Mouse (Mus musculus) neural tube, embryonic 14.5 days (tissue): Measurements from ENCODE around the gene Gm17655. TPM values are rescaled to one million over a fixed set of nuclear protein-coding genes. Genes with fewer than 3 reads are reported as not detected.
"Not testable (repeated sequence)": the region's sequence is repeated elsewhere in the genome, so short reads cannot be mapped to it uniquely, and the experiment has no call there.

Experiments
- ATAC-seq: fragments of 200-750 bp; cut with Nextera tagmentation; 2 replicates; pipeline ENCODE4 v1.8.0; 2017; ENCODE audit warnings: low read depth, mild to moderate bottlenecking, moderate TSS enrichment, moderate library complexity
- H3K27ac ChIP-seq: fragments of 300-500 bp; sonication (generic); 2 replicates; pipeline ENCODE4 v1.5.1; 2014; ENCODE audit warnings: low read depth, mild to moderate bottlenecking, control low read depth, low read length, moderate library complexity, mixed read lengths
- H3K27me3 ChIP-seq: fragments of 300-500 bp; sonication (generic); 2 replicates; pipeline ENCODE4 v1.6.1; 2014; ENCODE audit warnings: low read length; ENCODE audit not compliant: control insufficient read depth, insufficient read depth
- H3K36me3 ChIP-seq: fragments of 300-500 bp; sonication (generic); 2 replicates; pipeline ENCODE4 v1.6.1; 2014; ENCODE audit warnings: low read length, mixed read lengths; ENCODE audit not compliant: control insufficient read depth, insufficient read depth
- H3K4me1 ChIP-seq: fragments of 300-500 bp; sonication (generic); 2 replicates; pipeline ENCODE4 v1.6.1; 2014; ENCODE audit warnings: low read length; ENCODE audit not compliant: control insufficient read depth, insufficient read depth
- H3K4me2 ChIP-seq: fragments of 300-500 bp; sonication (generic); 2 replicates; pipeline ENCODE4 v1.6.1; 2014; ENCODE audit warnings: mild to moderate bottlenecking, low read depth, low read length, control low read depth
- H3K4me3 ChIP-seq: fragments of 300-500 bp; sonication (generic); 2 replicates; pipeline ENCODE4 v1.5.1; 2014; ENCODE audit warnings: low read depth, low read length, control low read depth, mixed read lengths
- H3K9ac ChIP-seq: fragments of 300-500 bp; sonication (generic); replicated peaks from 2 replicates; pipeline ENCODE4 v1.6.1; 2014; ENCODE audit warnings: low read depth, mild to moderate bottlenecking, control low read depth, low read length, mixed read lengths
- H3K9me3 ChIP-seq: fragments of 300-500 bp; sonication (generic); 2 replicates; pipeline ENCODE4 v1.6.1; 2016; ENCODE audit warnings: low read length; ENCODE audit not compliant: control insufficient read depth
- WGBS: fragments of 180-500 bp; shearing (Covaris S2); extraction: QIAGEN DNeasy Blood & Tissue Kit; methylation state at CpG from one replicate; pipeline ENCODE4 v1.1.7; 2014; 5-methylcytosine and 5-hydroxymethylcytosine counted together
- polyA plus RNA-seq: library from polyadenylated mRNA; unstranded; fragments of >200 nt; fragmentation: Nextera tagmentation; extraction: Ambion mirVana; gene quantifications from 2 replicates; pipeline ENCODE4 v1.2.1, GENCODE M21; 2014

Gene Gm17655
- polyA plus RNA-seq, 1 experiment from 2014 or later = 5.3 TPM

DNA sequence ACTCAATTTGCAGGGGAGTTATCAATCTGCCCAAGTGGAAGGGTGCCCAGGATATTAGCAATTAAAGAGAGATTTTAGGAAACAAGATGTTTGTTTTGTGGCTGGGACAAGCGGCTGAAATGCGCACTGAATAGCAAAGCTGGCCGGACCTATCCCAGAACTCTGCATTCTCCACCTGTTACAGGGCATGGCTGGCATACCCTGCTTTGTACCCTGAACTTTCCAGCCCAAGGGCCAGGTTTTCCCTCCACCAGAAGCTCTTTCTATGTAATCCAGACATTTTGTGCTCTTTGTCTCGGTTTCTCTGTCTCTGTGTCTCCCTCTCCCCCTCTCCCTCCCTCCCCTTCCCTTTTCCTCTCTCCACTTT, 22.5 kb upstream of the Gm17655 start:
- H3K9me3 ChIP-seq = no peaks in the 10 kb centered on the region
- H3K27ac ChIP-seq = peak overlapping the region; percentile 10; the same call in 1 of the 2 replicates
- H3K4me2 ChIP-seq = peak overlapping the region; percentile 68
- 3% methylated on average over 4 of the region's 4 CpGs for WGBS
- no peaks in the 10 kb centered on the region for H3K36me3 ChIP-seq
- peak overlapping the region; percentile 40 for H3K4me3 ChIP-seq
- peak; percentile 44 for ATAC-seq
- H3K27me3 ChIP-seq = no peaks in the 10 kb centered on the region
- no peaks in the 10 kb centered on the region for H3K4me1 ChIP-seq
- 0 out of 2 replicates have a peak overlapping the region, but pooled peaks have one; percentile 48 for H3K9ac ChIP-seq

DNA sequence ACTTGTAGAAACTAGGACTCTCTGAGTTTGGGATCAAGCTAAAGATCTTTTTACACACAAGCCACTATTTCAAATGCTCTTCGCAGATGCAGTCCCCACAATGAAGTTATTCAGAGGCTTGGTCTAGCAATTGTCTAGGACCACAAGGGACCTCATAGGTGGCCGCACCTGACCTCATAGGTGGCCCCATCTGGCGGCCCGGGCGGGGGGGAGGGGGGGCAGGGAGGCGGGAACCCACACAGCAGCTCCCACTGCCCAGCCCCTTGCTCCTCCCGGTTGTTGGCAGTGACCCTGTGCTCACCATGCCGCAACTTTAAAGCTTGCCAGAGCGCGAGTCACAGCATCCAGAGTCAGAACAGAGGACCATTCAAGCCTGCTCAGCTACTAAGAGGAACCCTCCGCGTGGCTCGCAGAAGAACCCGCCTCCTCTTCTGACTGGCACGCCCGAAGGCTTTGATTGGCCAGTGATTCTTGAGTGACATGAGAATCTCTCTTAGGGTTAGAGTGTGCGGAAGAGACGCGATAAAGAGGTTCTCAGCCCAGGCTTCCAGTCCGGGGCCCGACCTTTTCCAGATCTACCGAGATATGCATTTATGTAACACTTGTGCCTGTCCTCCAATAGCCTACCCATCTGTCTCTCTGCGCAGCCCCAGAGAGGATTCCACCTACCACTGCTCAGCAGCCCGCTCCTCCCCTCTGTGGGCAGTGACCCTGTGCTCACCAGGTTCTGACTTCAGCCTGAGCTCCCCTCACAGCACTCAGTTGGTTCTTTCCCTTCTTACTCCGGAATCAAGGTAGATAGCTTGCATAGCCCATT, 21.9 kb upstream of the Gm17655 start, which contains the start of gene Gm35315:
TSS of gene Gm35315 (minus strand) at position 391 of the 817 bp plus-strand sequence.
- H3K4me3 ChIP-seq = peak within 1 kb of the TSS; percentile 40
- peak within 1 kb of the TSS; percentile 68 for H3K4me2 ChIP-seq
- H3K4me1 ChIP-seq = no peaks in the 10 kb centered on the region
- H3K9ac ChIP-seq = peak within 1 kb of the TSS; percentile 48
- H3K27me3 ChIP-seq = no peaks in the 10 kb centered on the region
- peak within 1 kb of the TSS; percentile 10; the same call in 1 of the 2 replicates for H3K27ac ChIP-seq
- WGBS = under 1% methylated on average over 24 of the region's 25 CpGs
- no peaks in the 10 kb centered on the region for H3K36me3 ChIP-seq
- no peaks in the 10 kb centered on the region for H3K9me3 ChIP-seq
- peak; percentile 97 for ATAC-seq

DNA sequence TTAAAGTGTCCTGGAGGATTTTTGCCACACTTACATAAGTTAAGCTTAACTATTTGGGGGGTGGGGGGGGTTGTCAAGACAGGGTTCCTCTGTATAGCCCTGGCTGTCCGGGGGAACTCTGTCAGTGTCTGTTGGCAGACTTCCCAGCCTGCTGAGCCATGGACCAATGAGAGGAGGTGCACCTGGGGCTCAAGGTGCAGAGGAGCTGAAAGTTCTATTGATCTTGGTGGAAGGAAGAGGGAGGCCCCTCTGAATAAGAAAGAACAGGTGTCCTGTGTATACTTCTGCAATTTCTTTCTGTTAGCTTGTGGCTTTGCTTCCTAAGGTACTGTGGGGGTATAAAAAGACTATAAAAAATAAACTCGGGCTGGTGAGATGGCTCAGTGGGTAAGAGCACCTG, 19.2 kb upstream of the Gm17655 start:
- no peak for ATAC-seq
- H3K9me3 ChIP-seq = no peaks in the 10 kb centered on the region
- H3K27me3 ChIP-seq = no peaks in the 10 kb centered on the region
- no peak overlapping the region for H3K4me3 ChIP-seq
- no peak overlapping the region for H3K27ac ChIP-seq
- H3K36me3 ChIP-seq = no peaks in the 10 kb centered on the region
- WGBS = 72% methylated on average over 2 of the region's 2 CpGs
- no peak overlapping the region for H3K9ac ChIP-seq
- H3K4me1 ChIP-seq = no peaks in the 10 kb centered on the region
- H3K4me2 ChIP-seq = no peak overlapping the region

DNA sequence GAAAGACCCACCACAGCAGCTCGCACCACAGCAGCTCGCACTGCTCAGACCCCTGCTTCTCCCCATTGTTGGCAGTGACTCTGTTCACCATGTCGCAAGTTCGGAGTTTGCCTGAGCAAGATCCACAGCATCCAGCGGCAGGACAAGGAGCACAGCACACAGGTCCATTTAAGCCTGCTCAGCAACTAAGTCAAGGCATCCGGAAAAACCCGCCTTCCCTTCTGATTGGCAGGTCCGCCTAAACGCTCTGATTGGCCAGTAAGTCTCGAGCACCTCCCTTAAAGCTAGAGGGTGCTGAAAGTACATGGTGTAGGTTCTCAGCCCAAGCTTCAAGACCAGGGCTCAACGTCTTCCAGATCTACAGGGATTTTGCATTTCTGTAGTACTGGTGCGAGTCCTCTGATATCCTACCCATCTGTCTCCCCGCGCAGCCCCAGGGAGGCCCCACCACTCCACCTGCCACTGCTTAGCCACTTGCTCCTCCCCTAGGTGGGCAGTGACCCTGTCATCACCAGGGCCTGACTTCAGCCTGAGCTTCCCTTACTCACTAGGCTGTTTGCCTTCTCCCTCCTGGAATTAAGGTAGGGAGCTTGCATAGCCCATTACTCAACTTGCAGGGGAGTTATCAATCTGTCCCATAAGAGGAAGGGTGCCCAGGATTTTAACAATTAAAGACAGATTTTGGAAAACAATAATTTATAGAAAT, 14.0 kb upstream of the Gm17655 start:
- H3K27ac ChIP-seq = no peak overlapping the region
- H3K27me3 ChIP-seq = no peaks in the 10 kb centered on the region
- H3K4me2 ChIP-seq = no peak overlapping the region
- no peak overlapping the region for H3K4me3 ChIP-seq
- ATAC-seq = no peak
- H3K4me1 ChIP-seq = no peaks in the 10 kb centered on the region
- no peaks in the 10 kb centered on the region for H3K36me3 ChIP-seq
- no peaks in the 10 kb centered on the region for H3K9me3 ChIP-seq
- H3K9ac ChIP-seq = no peak overlapping the region
- 42% methylated on average over 14 of the region's 14 CpGs for WGBS

DNA sequence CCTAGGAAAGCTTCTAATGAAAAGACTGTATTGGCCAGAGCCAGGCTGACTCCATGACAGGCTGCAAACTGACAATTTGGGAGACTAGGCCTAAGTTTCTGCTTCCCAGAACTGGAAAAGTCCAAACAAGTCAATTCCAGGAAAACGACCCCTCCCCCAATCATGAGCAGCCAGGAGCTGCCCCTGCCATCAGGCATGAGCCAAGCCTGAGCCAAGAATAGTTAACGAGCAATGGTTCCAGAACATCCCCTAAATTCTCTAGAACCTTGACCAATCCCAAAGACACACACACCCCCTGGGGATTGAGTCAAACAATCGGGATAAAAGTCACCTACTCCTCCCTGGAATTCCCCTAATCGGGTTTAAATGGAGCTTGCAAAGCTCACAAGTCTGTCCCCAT, 10.6 kb upstream of the Gm17655 start:
- no peaks in the 10 kb centered on the region for H3K36me3 ChIP-seq
- 90% methylated on average over 4 of the region's 4 CpGs for WGBS
- H3K9ac ChIP-seq = no peak overlapping the region
- H3K4me1 ChIP-seq = no peaks in the 10 kb centered on the region
- no peak for ATAC-seq
- no peak overlapping the region for H3K4me2 ChIP-seq
- H3K9me3 ChIP-seq = peaks cover 10% of the 10 kb centered on the region; the same call in 1 of the 2 replicates
- no peaks in the 10 kb centered on the region for H3K27me3 ChIP-seq
- H3K27ac ChIP-seq = no peak overlapping the region
- H3K4me3 ChIP-seq = no peak overlapping the region

DNA sequence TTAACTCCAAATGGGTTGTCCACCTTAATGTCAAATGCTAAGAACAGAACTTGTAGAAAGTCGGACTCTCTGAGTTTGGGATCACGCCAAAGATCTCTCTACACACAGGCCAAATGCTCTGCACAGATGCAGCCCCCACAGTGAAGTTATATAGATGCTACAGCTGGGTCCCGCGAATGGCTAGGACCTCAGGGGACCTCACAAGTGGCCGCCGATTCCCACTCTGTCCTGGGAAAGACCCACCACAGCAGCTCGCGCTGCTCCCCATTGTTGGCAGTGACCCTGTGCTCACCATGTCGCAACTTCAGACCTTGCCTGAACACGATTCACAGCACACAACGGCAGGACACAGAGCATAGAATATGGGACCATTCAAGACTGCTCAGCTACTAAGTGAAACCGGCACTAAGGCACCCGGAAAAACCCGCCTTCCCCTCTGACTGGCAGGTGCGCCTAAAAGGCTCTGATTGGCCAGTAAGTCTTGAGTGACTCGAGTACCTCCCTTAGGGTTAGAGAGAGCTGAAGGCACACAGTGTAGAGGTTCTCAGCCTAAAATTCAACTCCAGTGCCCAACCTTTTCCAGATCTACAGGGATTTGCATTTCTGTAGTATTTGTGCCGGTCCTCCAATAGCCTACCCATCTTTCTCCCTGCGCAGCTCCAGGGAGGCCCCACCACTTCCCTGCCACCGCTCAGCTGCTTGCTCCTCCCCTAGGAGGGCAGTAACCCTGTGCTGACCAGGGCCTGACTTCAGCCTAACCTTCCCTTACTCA, 14.5 kb downstream of the Gm17655 start:
- H3K4me2 ChIP-seq = peak overlapping the region; percentile 54
- peak overlapping the region; percentile 36 for H3K4me3 ChIP-seq
- peak overlapping the region; percentile 18 for H3K9ac ChIP-seq
- WGBS = 3% methylated on average over 19 of the region's 19 CpGs
- peak; percentile 99 for ATAC-seq
- no peaks in the 10 kb centered on the region for H3K36me3 ChIP-seq
- H3K4me1 ChIP-seq = no peaks in the 10 kb centered on the region
- H3K9me3 ChIP-seq = no peaks in the 10 kb centered on the region
- H3K27ac ChIP-seq = no peak overlapping the region
- no peaks in the 10 kb centered on the region for H3K27me3 ChIP-seq

DNA sequence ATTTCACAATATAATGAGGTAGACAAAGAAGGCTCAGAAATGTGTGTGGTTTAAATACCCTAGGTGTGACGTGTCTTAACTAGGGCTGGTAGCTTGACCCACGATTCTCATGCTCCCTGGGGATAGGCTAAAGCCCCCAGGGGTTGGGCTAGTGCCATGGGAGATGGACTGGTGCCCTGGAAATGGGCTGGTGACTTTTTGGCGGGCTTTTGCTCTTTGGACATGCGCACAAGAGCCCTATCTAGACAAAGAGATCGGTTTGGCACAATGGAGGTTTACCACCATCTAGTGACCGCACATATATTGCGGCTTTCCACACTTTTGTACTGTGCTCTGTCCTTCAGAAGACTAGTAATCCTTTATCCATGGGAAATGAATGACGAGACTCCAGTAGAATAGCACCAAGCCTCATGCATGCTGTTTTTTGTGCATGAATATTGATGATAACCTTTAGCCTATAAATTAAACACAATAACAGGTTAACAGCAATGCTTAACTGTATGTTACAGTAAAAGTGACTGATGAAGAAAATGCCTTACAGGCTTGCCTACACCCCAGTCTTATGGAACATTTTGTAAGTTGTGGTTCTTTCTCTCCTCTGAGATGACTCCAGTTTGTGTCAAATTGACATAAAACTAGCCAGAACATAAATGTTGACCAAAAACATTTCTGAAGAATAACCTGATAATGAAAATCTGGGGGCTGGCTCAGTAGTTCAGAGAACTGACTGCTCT, 48.5 kb downstream of the Gm17655 start:
- not testable (repeated sequence) for H3K36me3 ChIP-seq, H3K27ac ChIP-seq, H3K4me1 ChIP-seq, H3K9me3 ChIP-seq, H3K9ac ChIP-seq, H3K27me3 ChIP-seq
- Histone ChIP-seq H3K4me2 (peak overlapping the region; percentile 12; the same call in 1 of the 2 replicates), H3K4me3 (peak overlapping the region; percentile 2; the same call in 1 of the 2 replicates)
- peak; percentile 74; the same call in 1 of the 2 replicates for ATAC-seq
- 53% methylated on average over 8 of the region's 8 CpGs for WGBS

DNA sequence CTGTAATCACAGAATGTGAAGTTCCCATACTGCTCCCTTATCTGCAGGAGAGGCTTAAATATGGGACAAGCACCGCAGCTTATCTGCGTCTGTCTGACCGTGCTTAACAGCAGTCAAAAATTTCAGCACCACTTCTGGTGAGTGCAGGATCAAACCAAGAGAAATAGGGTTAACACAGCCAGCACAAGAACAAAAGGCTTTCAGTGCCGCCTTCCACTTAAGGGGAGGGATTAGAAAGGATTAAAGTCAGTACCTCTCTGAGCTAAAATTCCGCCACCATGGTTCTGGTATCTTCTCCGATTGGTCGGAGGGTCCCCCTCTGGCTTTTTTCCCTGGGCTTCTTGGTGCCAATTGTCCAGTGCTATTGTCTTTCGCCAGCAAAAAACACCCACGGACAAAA, 49.0 kb downstream of the Gm17655 start:
- WGBS = 60% methylated on average over 9 of the region's 9 CpGs

More for the DNA sequence above, 49.0 kb downstream of the Gm17655 start:
- Histone ChIP-seq H3K4me3 (peak overlapping the region; percentile 2; the same call in 1 of the 2 replicates), H3K27me3 (no peaks in the 10 kb centered on the region), H3K27ac (no peak overlapping the region), H3K4me2 (peak overlapping the region; percentile 12; the same call in 1 of the 2 replicates), H3K4me1 (no peaks in the 10 kb centered on the region), H3K9ac (no peak overlapping the region), H3K36me3 (no peaks in the 10 kb centered on the region), H3K9me3 (no peaks in the 10 kb centered on the region)
- ATAC-seq = peak; percentile 21; the same call in 1 of the 2 replicates
